Mouse (Mus musculus) C2C12 (cell line): ENCODE measurements around the gene Atg16l1. TPM values are rescaled to one million over a fixed set of nuclear protein-coding genes. Genes with fewer than 3 reads are reported as not detected.

Source experiments
- H3K27me3 ChIP-seq: one replicate; pipeline ENCODE4 v1.6.1; 2011; ENCODE audit not compliant: control insufficient read depth, insufficient read depth, insufficient read length
- H3K36me3 ChIP-seq: one replicate; pipeline ENCODE4 v1.6.1; 2011; ENCODE audit not compliant: control insufficient read depth, insufficient read depth
- H3K4me3 ChIP-seq: one replicate; pipeline ENCODE4 v1.5.1; 2011; ENCODE audit warnings: mild to moderate bottlenecking, control low read depth; ENCODE audit not compliant: poor library complexity, insufficient read depth, severe bottlenecking
- H3K79me2 ChIP-seq: one replicate; pipeline ENCODE4 v1.6.1; 2011; ENCODE audit not compliant: control insufficient read depth, insufficient read depth
- H3K79me3 ChIP-seq: one replicate; pipeline ENCODE4 v1.6.1; 2011; ENCODE audit warnings: low read depth, control low read depth
- H3ac ChIP-seq: one replicate; pipeline ENCODE3; 2011; ENCODE audit warnings: low read depth; ENCODE audit not compliant: control insufficient read depth, insufficient read length
- CEBPB ChIP-seq: IDR thresholded peaks from one replicate; pipeline ENCODE4 v1.6.1; 2011; ENCODE audit warnings: low read depth, mild to moderate bottlenecking, control low read depth, moderate library complexity
- CTCF ChIP-seq: IDR thresholded peaks from one replicate; pipeline ENCODE4 v1.5.1; 2011; ENCODE audit not compliant: control insufficient read depth, insufficient read depth, insufficient read length
- FOSL1 ChIP-seq: IDR thresholded peaks from one replicate; pipeline ENCODE4 v1.8.0; 2011; ENCODE audit warnings: mild to moderate bottlenecking, low read length; ENCODE audit not compliant: poor library complexity, insufficient read depth, severe bottlenecking
- MAX ChIP-seq: IDR thresholded peaks from one replicate; pipeline ENCODE4 v1.6.1; 2011; ENCODE audit warnings: mild to moderate bottlenecking, control low read depth
- MYOD1 ChIP-seq: IDR thresholded peaks from one replicate; pipeline ENCODE4 v1.6.1; 2011; ENCODE audit warnings: low read depth; ENCODE audit not compliant: control insufficient read depth, insufficient read length
- MYOG ChIP-seq: IDR thresholded peaks from one replicate; pipeline ENCODE4 v1.6.1; 2011; ENCODE audit not compliant: control insufficient read depth, insufficient read length; ENCODE audit errors: extremely low read depth
- USF1 ChIP-seq: IDR thresholded peaks from one replicate; pipeline ENCODE4 v1.6.1; 2011; ENCODE audit warnings: low read depth, mild to moderate bottlenecking, control low read depth, moderate library complexity
- polyA plus RNA-seq: library from polyadenylated mRNA; unstranded; fragments of >200 nt; fragmentation: generic; extraction: Trizol; gene quantifications from one replicate; pipeline ENCODE4 v1.2.1, GENCODE M21; 2012; ENCODE audit warnings: missing spikeins

The Atg16l1 gene
- polyA plus RNA-seq, 1 experiment, result 20.1 TPM

- Histone ChIP-seq H3ac (no peak overlapping the region), H3K4me3 (no peak overlapping the region), H3K36me3 (no peaks in the 10 kb centered on the region), H3K79me2 (no peaks in the 10 kb centered on the region), H3K79me3 (no peaks in the 10 kb centered on the region), H3K27me3 (no peaks in the 10 kb centered on the region)
- no peak for TF ChIP-seq MAX
- no peak for TF ChIP-seq CTCF
- no peak for TF ChIP-seq CEBPB
- no peak for TF ChIP-seq FOSL1
- no peak for TF ChIP-seq MYOG
- no peak for TF ChIP-seq MYOD1
- TF ChIP-seq USF1, result no peak
These were observed 72.5 kb downstream of the Atg16l1 start for GRCm38 (mm10) chr1:87828185-87828584.

- TF ChIP-seq CEBPB, result no peak
- no peak for TF ChIP-seq CTCF
- TF ChIP-seq MYOD1, result no peak
- TF ChIP-seq MYOG, result no peak
- TF ChIP-seq MAX, result no peak
- no peak for TF ChIP-seq USF1
- TF ChIP-seq FOSL1, result no peak
- Histone ChIP-seq H3ac (no peak overlapping the region), H3K79me3 (no peaks in the 10 kb centered on the region), H3K79me2 (no peaks in the 10 kb centered on the region), H3K36me3 (no peaks in the 10 kb centered on the region), H3K27me3 (no peaks in the 10 kb centered on the region), H3K4me3 (no peak overlapping the region)
These were observed 73.4 kb downstream of the Atg16l1 start for GRCm38 (mm10) chr1:87828926-87829580.

GRCm38 (mm10) chr1:87829621-87830211 is 74.0 kb downstream of the Atg16l1 start:
- Histone ChIP-seq H3K79me3 (no peaks in the 10 kb centered on the region), H3K4me3 (no peak overlapping the region), H3K27me3 (no peaks in the 10 kb centered on the region), H3K36me3 (no peaks in the 10 kb centered on the region), H3ac (no peak overlapping the region), H3K79me2 (no peaks in the 10 kb centered on the region)
- TF ChIP-seq MAX (no peak), CEBPB (no peak), MYOG (no peak), USF1 (no peak), CTCF (no peak), FOSL1 (no peak), MYOD1 (no peak)

DNA sequence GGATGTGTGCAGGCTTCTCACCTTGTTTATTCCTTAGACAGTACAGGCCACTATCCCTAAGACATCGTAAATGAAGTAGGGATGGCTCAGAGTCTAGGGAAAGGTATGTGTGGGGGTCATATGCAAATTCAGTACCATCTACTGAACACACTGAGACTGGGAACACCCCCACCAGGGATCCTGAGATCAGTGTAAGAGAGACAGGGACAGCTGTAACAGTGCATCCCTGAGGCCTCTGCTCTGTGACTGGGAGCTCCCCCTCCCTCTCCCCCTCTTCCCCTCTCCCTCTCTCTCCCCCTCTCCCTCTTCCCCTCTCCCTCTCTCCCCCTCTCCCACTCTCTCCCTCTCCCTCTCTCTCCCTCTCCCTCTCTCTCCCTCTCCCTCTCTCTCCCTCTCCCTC is 80.8 kb downstream of the Atg16l1 start:
- no peaks in the 10 kb centered on the region for H3K27me3 ChIP-seq
- no peaks in the 10 kb centered on the region for H3K79me2 ChIP-seq
- no peak for TF ChIP-seq MYOG
- TF ChIP-seq CTCF, result no peak
- TF ChIP-seq USF1, result no peak
- no peak for TF ChIP-seq MAX
- TF ChIP-seq MYOD1, result peak; percentile 32
- H3K79me3 ChIP-seq, result no peaks in the 10 kb centered on the region
- H3K4me3 ChIP-seq, result no peak overlapping the region
- H3K36me3 ChIP-seq, result no peaks in the 10 kb centered on the region
- no peak overlapping the region for H3ac ChIP-seq

DNA sequence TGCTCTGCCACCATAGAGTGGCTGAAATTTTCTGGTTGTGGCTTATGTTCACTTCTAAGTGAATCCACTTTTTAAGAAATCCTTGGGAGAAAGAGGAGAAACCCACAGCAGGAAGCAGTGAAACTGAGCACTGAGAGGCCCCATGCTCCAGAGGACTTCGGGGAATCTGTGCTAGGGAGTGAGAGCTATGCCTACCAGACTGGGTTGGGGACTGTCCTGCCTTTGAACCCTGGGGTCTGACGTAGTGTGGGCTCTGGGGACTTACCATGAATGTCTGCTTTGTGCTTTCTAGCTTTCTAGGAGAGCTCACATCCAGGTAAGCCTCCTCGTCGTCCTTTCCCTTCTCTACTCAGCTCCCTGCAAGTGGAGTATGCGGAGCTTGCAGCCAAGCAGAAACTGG is 81.3 kb downstream of the Atg16l1 start:
- H3K4me3 ChIP-seq, result no peak overlapping the region

More for the DNA sequence above, 81.3 kb downstream of the Atg16l1 start:
- Histone ChIP-seq H3K27me3 (no peaks in the 10 kb centered on the region), H3K79me3 (no peaks in the 10 kb centered on the region), H3K79me2 (no peaks in the 10 kb centered on the region), H3K36me3 (no peaks in the 10 kb centered on the region), H3ac (no peak overlapping the region)
- TF ChIP-seq FOSL1 (no peak), MYOG (no peak), CEBPB (no peak), MAX (no peak), USF1 (no peak), CTCF (no peak), MYOD1 (no peak)
